9 mouse cellular contexts compared by ENCODE assay signal in the genomic region with DNA sequence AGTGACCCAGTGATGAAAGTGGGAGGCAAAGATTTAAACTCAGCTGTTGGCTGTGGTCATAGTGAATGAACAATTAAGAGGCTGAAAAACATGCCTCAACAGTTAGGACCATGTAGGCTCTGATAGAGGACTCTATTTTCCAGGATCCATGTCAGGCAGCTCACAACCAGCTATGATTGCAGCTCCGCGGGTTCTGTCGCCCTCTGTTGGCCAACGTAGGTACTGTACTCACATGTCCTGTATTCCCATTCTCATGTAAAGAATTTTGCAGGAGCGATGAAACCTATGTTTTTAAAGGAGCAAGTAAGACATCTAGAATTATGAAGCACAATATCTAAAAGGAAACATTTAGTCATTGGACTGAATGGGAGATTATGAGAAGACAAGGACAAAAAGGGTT.
DNase-seq lines count a peak whose midpoint lies in the region; ATAC-seq and TF ChIP-seq lines count a peak whose summit lies in the region.
"Had no signal": no experiment of that assay in that cellular context is flagged by ENCODE, and none has a peak within 500 bp of the region (broad histone marks: within the 10 kb centered on the region; RNA-seq: fewer than 3 reads in every experiment).

No protein-coding gene starts in this region.

- dilution Hi-C loops in CH12.LX (cut with MboI; ENCODE audit: extremely low pct_ligation_motif_present, extremely low pct_unique_long_range_greater_than_20kb, low sequenced_read_pairs), result no loop called here

- POLR2A ChIA-PET in Patski (lab: Charles Lee), result no interaction called here

- CTCF ChIA-PET in Patski (lab: Charles Lee), result no interaction called here

- H3K36me3 ChIP-seq in intestine, embryonic 14.5 days (ENCODE audit: control insufficient read depth, insufficient read depth, low read length), result no peaks in the 10 kb centered on the region
- H3K36me3 ChIP-seq in intestine, embryonic 15.5 days, result no peaks in the 10 kb centered on the region
- H3K36me3 ChIP-seq in CH12.LX (replicated peaks in 1 of 2; ENCODE audit: control insufficient read depth in 1 of 2, insufficient read depth in 1 of 2, low read length in 1 of 2), result no peaks in the 10 kb centered on the region
- H3K36me3 ChIP-seq: limb, embryonic 13.5 days had no signal

- 16% methylated on average over 5 of the region's 5 CpGs for WGBS in intestine, embryonic 14.5 days
- 23% methylated on average over 5 of the region's 5 CpGs for WGBS in intestine, embryonic 15.5 days

- TF ChIP-seq RAD21 in CH12.LX (IDR thresholded peaks at IDR 0.05; ENCODE audit: low read depth, low read length), result peak; percentile 12

- no peak overlapping the region for H3K9ac ChIP-seq in intestine, embryonic 14.5 days (ENCODE audit: low read length)
- no peak overlapping the region for H3K9ac ChIP-seq in intestine, embryonic 15.5 days
- H3K9ac ChIP-seq in CH12.LX (ENCODE audit: insufficient read depth, low read depth), result no peak overlapping the region
- H3K9ac ChIP-seq: limb, embryonic 13.5 days had no signal

- no peaks in the 10 kb centered on the region for H3K9me3 ChIP-seq in intestine, embryonic 14.5 days (ENCODE audit: control insufficient read depth, low read length)
- no peaks in the 10 kb centered on the region for H3K9me3 ChIP-seq in intestine, embryonic 15.5 days
- peaks cover 2% of the 10 kb centered on the region for H3K9me3 ChIP-seq in CH12.LX (replicated peaks; ENCODE audit: low read length)
- H3K9me3 ChIP-seq: limb, embryonic 13.5 days had no signal

- DNase-seq in intestine, embryonic 14.5 days (ENCODE audit: low spot score), result peak; percentile 58
- no peak for DNase-seq in CH12.LX (ENCODE audit: extremely low read depth)
- no peak for DNase-seq in Patski (ENCODE audit: low read depth, low spot score)
- DNase-seq in left cerebral cortex, postnatal 14 days (ENCODE audit: low spot score in 2 of 2), result peak; percentile 4 to 32
- DNase-seq in right cerebral cortex, adult 2 months (ENCODE audit: low spot score in 2 of 2), result peak; percentile 11 to 20

- TF ChIP-seq POLR2A in CH12.LX (IDR thresholded peaks at IDR 0.05; ENCODE audit: low read depth, low read length), result no peak

- H3K4me1 ChIP-seq in intestine, embryonic 14.5 days (replicated peaks; ENCODE audit: control insufficient read depth, insufficient read depth, low read length), result no peaks in the 10 kb centered on the region
- no peaks in the 10 kb centered on the region for H3K4me1 ChIP-seq in intestine, embryonic 15.5 days (replicated peaks)
- no peaks in the 10 kb centered on the region for H3K4me1 ChIP-seq in CH12.LX (ENCODE audit: control insufficient read depth in 1 of 2, insufficient read depth in 2 of 2)
- H3K4me1 ChIP-seq: limb, embryonic 13.5 days had no signal

- H3K27me3 ChIP-seq in intestine, embryonic 14.5 days (replicated peaks; ENCODE audit: control insufficient read depth, insufficient read depth, low read length), result no peaks in the 10 kb centered on the region
- H3K27me3 ChIP-seq in intestine, embryonic 15.5 days (replicated peaks), result no peaks in the 10 kb centered on the region
- no peaks in the 10 kb centered on the region for H3K27me3 ChIP-seq in CH12.LX (replicated peaks)
- peaks cover 44% of the 10 kb centered on the region for H3K27me3 ChIP-seq in Patski
- H3K27me3 ChIP-seq: limb, embryonic 13.5 days had no signal

- no peak for ATAC-seq in intestine, embryonic 14.5 days (replicated peaks; ENCODE audit: low FRiP score, low TSS enrichment, low read depth)
- no peak for ATAC-seq in intestine, embryonic 15.5 days
- no peak for ATAC-seq in Patski
- ATAC-seq in common myeloid progenitor, adult 5-6 weeks (replicated peaks; ENCODE audit: low read depth, poor library complexity, severe bottlenecking), result peak; percentile 62; the same call in 1 of the 2 replicates
- no peak for ATAC-seq in inflammation-experienced regulatory T-cells, adult 6 months

- no peak for TF ChIP-seq EP300 in CH12.LX (IDR thresholded peaks at IDR 0.05; ENCODE audit: low read length)

- TF ChIP-seq CTCF in CH12.LX (conservative IDR thresholded peaks at IDR 0.05 in 1 of 2, IDR thresholded peaks at IDR 0.05 in 1 of 2; ENCODE audit: low read depth in 2 of 2, low read length in 2 of 2), result peak; percentile 19 to 29; a peak in 3 of 4 replicates
- TF ChIP-seq CTCF in Patski (IDR thresholded peaks at IDR 0.05), result peak; percentile 84

- H3K79me2 ChIP-seq in CH12.LX (replicated peaks; ENCODE audit: control insufficient read depth, extremely low read depth, insufficient read depth, poor library complexity, severe bottlenecking), result no peaks in the 10 kb centered on the region

- H3K27ac ChIP-seq in intestine, embryonic 14.5 days (ENCODE audit: low read depth), result no peak overlapping the region
- no peak overlapping the region for H3K27ac ChIP-seq in intestine, embryonic 15.5 days
- H3K27ac ChIP-seq in CH12.LX (ENCODE audit: insufficient read depth, low read depth), result no peak overlapping the region
- H3K27ac ChIP-seq: limb, embryonic 13.5 days had no signal

- no peak overlapping the region for H3K4me3 ChIP-seq in intestine, embryonic 14.5 days (ENCODE audit: low read depth, low read length)
- H3K4me3 ChIP-seq in intestine, embryonic 15.5 days (replicated peaks), result no peak overlapping the region
- no peak overlapping the region for H3K4me3 ChIP-seq in CH12.LX (replicated peaks in 1 of 3; ENCODE audit: low read depth in 2 of 3, low read length in 2 of 3, poor library complexity in 1 of 3)
- H3K4me3 ChIP-seq: limb, embryonic 13.5 days had no signal

- intact Hi-C loops in left cerebral cortex, postnatal 14 days (cut with DNase I), result no loop called here

- no peak overlapping the region for H3K4me2 ChIP-seq in intestine, embryonic 14.5 days (ENCODE audit: low read length)
- H3K4me2 ChIP-seq in intestine, embryonic 15.5 days (replicated peaks), result no peak overlapping the region
- H3K4me2 ChIP-seq in CH12.LX (ENCODE audit: insufficient read depth, low read depth, poor library complexity, severe bottlenecking), result no peak overlapping the region
- H3K4me2 ChIP-seq: limb, embryonic 13.5 days had no signal

- in situ Hi-C loops in CH12.LX (cut with MboI; ENCODE audit: low pct_ligation_motif_present, low pct_unique_long_range_greater_than_20kb, low sequenced_read_pairs) (no loop called here), Patski (cut with MboI; ENCODE audit: low pct_unique_long_range_greater_than_20kb) (no loop called here)

TF ChIP-seq in CH12.LX, 34 proteins besides CTCF, POLR2A, EP300 and RAD21:
- no peak for TF ChIP-seq JUN (IDR thresholded peaks at IDR 0.05; ENCODE audit: insufficient read depth, low read depth, low read length)
- no peak for TF ChIP-seq ZMIZ1 (IDR thresholded peaks at IDR 0.05; ENCODE audit: low read depth, low read length)
- TF ChIP-seq NELFE (IDR thresholded peaks at IDR 0.05; ENCODE audit: low read depth, low read length), result no peak
- TF ChIP-seq MYC (IDR thresholded peaks at IDR 0.05; ENCODE audit: low read depth, low read length), result no peak
- no peak for TF ChIP-seq UBTF (IDR thresholded peaks at IDR 0.05; ENCODE audit: low read depth, low read length)
- TF ChIP-seq HCFC1 (IDR thresholded peaks at IDR 0.05; ENCODE audit: low read depth, low read length), result no peak
- TF ChIP-seq E2F4 (IDR thresholded peaks at IDR 0.05; ENCODE audit: insufficient replicate concordance, low read depth, low read length), result no peak
- TF ChIP-seq MEF2A (IDR thresholded peaks at IDR 0.05; ENCODE audit: borderline replicate concordance, low read depth, low read length), result no peak
- TF ChIP-seq RCOR1 (conservative IDR thresholded peaks at IDR 0.05; ENCODE audit: low read depth, low read length), result no peak
- no peak for TF ChIP-seq ZC3H11A (IDR thresholded peaks at IDR 0.05; ENCODE audit: low read depth, low read length)
- no peak for TF ChIP-seq USF1 (IDR thresholded peaks at IDR 0.05; ENCODE audit: low read depth, low read length)
- TF ChIP-seq PAX5 (IDR thresholded peaks at IDR 0.05; ENCODE audit: low read length), result no peak
- no peak for TF ChIP-seq CHD1 (IDR thresholded peaks at IDR 0.05; ENCODE audit: low read depth, low read length)
- TF ChIP-seq ETS1 (conservative IDR thresholded peaks at IDR 0.05; ENCODE audit: low read depth, low read length), result no peak
- TF ChIP-seq TCF12 (IDR thresholded peaks at IDR 0.05; ENCODE audit: low read depth, low read length), result no peak
- no peak for TF ChIP-seq POLR2AphosphoS2 (IDR thresholded peaks at IDR 0.05; ENCODE audit: low read depth, low read length)
- TF ChIP-seq KAT2A (IDR thresholded peaks at IDR 0.05; ENCODE audit: insufficient replicate concordance, low read length), result no peak
- TF ChIP-seq MAZ (IDR thresholded peaks at IDR 0.05; ENCODE audit: low read depth, low read length), result no peak
- no peak for TF ChIP-seq ZNF384 (IDR thresholded peaks at IDR 0.05; ENCODE audit: low read depth, low read length)

Comparison
In these comparisons a context has a peak if more than half of its experiments do, and no peak if none do; other contexts are left out.
1. DNase-seq: peak in intestine, embryonic 14.5 days (single experiment), left cerebral cortex, postnatal 14 days (2 of 2) and right cerebral cortex, adult 2 months (2 of 2); none in CH12.LX (single experiment) and Patski (single experiment).